12 mouse cellular contexts compared by ENCODE assay signal in genomic region chr9:102731574-102732175, GRCm38 (mm10). TPM values are rescaled to one million over a fixed set of nuclear protein-coding genes. Genes with fewer than 3 reads are reported as not detected.
DNase-seq lines count a peak whose midpoint lies in the region; ATAC-seq and TF ChIP-seq lines count a peak whose summit lies in the region.
"Had no signal": no experiment of that assay in that cellular context is flagged by ENCODE, and none has a peak within 500 bp of the region (broad histone marks: within the 10 kb centered on the region; RNA-seq: fewer than 3 reads in every experiment).

No protein-coding gene starts in this region.

- H3K9ac ChIP-seq in hindbrain, embryonic 13.5 days: no peak overlapping the region
- H3K9ac ChIP-seq in hindbrain, embryonic 11.5 days (ENCODE audit: low read depth, low read length): no peak overlapping the region
- H3K9ac ChIP-seq in lung, embryonic 15.5 days: no peak overlapping the region
- no peak overlapping the region for H3K9ac ChIP-seq in liver, postnatal 0 days (replicated peaks)
- H3K9ac ChIP-seq: midbrain, embryonic 12.5 days had no signal

- TF ChIP-seq CTCF in liver, postnatal 0 days (IDR thresholded peaks at IDR 0.05; ENCODE audit: low read depth): no peak

- no peak for ATAC-seq in hindbrain, embryonic 13.5 days (ENCODE audit: low FRiP score)
- no peak for ATAC-seq in hindbrain, embryonic 11.5 days (ENCODE audit: low FRiP score)
- no peak for ATAC-seq in lung, embryonic 15.5 days (ENCODE audit: borderline replicate concordance, extremely low read depth, low FRiP score, low TSS enrichment)
- no peak for ATAC-seq in liver, postnatal 0 days

- H3K4me2 ChIP-seq in hindbrain, embryonic 13.5 days: no peak overlapping the region
- no peak overlapping the region for H3K4me2 ChIP-seq in hindbrain, embryonic 11.5 days (replicated peaks; ENCODE audit: low read depth, low read length)
- H3K4me2 ChIP-seq in lung, embryonic 15.5 days: no peak overlapping the region
- no peak overlapping the region for H3K4me2 ChIP-seq in liver, postnatal 0 days (ENCODE audit: low read depth, low read length)
- H3K4me2 ChIP-seq: midbrain, embryonic 12.5 days had no signal

- H3K4me1 ChIP-seq in hindbrain, embryonic 13.5 days (replicated peaks): peaks cover 34% of the 10 kb centered on the region
- peaks cover 5% of the 10 kb centered on the region for H3K4me1 ChIP-seq in hindbrain, embryonic 11.5 days (replicated peaks; ENCODE audit: control insufficient read depth, insufficient read depth, low read length)
- H3K4me1 ChIP-seq in lung, embryonic 15.5 days: peaks cover 70% of the 10 kb centered on the region
- peaks cover 48% of the 10 kb centered on the region for H3K4me1 ChIP-seq in liver, postnatal 0 days (ENCODE audit: insufficient read depth)

- no peak for TF ChIP-seq EP300 in liver, postnatal 0 days (IDR thresholded peaks at IDR 0.05; ENCODE audit: low read depth)

- peak overlapping the region; percentile 58 for H3K27ac ChIP-seq in hindbrain, embryonic 13.5 days
- no peak overlapping the region for H3K27ac ChIP-seq in hindbrain, embryonic 11.5 days (ENCODE audit: low read depth, low read length)
- peak overlapping the region; percentile 67 for H3K27ac ChIP-seq in lung, embryonic 15.5 days
- peak overlapping the region; percentile 57; the same call in 1 of the 2 replicates for H3K27ac ChIP-seq in liver, postnatal 0 days (ENCODE audit: low read depth)

- DNase-seq in adrenal gland, adult 2 months: peak; percentile 24
- DNase-seq in adrenal gland, adult 18-20 months (ENCODE audit: low spot score in 2 of 2): no peak
- no peak for DNase-seq in hindbrain, embryonic 11.5 days (ENCODE audit: low spot score)
- no peak for DNase-seq in lung, postnatal 10 days
- no peak for DNase-seq in liver, postnatal 0 days
- no peak for DNase-seq in c-Kit-positive CD71-positive TER-119-positive erythroid progenitor cells, embryonic 14.5 days (ENCODE audit: low spot score)
- DNase-seq: cerebellum, postnatal 25 days; right cerebral cortex, postnatal 14 days had no signal

- H3K36me3 ChIP-seq in hindbrain, embryonic 13.5 days: peaks cover 74% of the 10 kb centered on the region
- H3K36me3 ChIP-seq in hindbrain, embryonic 11.5 days (ENCODE audit: control insufficient read depth, insufficient read depth, low read length): peaks cover 44% of the 10 kb centered on the region
- H3K36me3 ChIP-seq in lung, embryonic 15.5 days: peaks cover 71% of the 10 kb centered on the region
- H3K36me3 ChIP-seq in liver, postnatal 0 days (replicated peaks; ENCODE audit: insufficient read depth, low read length): peaks cover 56% of the 10 kb centered on the region

- no peaks in the 10 kb centered on the region for H3K27me3 ChIP-seq in hindbrain, embryonic 13.5 days
- H3K27me3 ChIP-seq in hindbrain, embryonic 11.5 days (ENCODE audit: control insufficient read depth, insufficient read depth, low read length): no peaks in the 10 kb centered on the region
- H3K27me3 ChIP-seq in lung, embryonic 15.5 days: no peaks in the 10 kb centered on the region
- no peaks in the 10 kb centered on the region for H3K27me3 ChIP-seq in liver, postnatal 0 days (ENCODE audit: insufficient read depth, low read length)
- H3K27me3 ChIP-seq: midbrain, embryonic 12.5 days had no signal

- WGBS in hindbrain, embryonic 13.5 days: 86% methylated on average over 10 of the region's 10 CpGs
- WGBS in hindbrain, embryonic 11.5 days: 83% methylated on average over 10 of the region's 10 CpGs
- WGBS in lung, embryonic 15.5 days: 66% methylated on average over 10 of the region's 10 CpGs
- WGBS in liver, postnatal 0 days (ENCODE audit: insufficient replicate concordance): 57% methylated on average over 10 of the region's 10 CpGs

- H3K4me3 ChIP-seq in hindbrain, embryonic 13.5 days: no peak overlapping the region
- no peak overlapping the region for H3K4me3 ChIP-seq in hindbrain, embryonic 11.5 days (ENCODE audit: low read depth, low read length)
- H3K4me3 ChIP-seq in lung, embryonic 15.5 days: no peak overlapping the region
- no peak overlapping the region for H3K4me3 ChIP-seq in liver, postnatal 0 days (ENCODE audit: low read depth, low read length)
- H3K4me3 ChIP-seq: erythroblast, embryonic 14.5 days; midbrain, embryonic 12.5 days had no signal

- H3K9me3 ChIP-seq in hindbrain, embryonic 13.5 days: no peaks in the 10 kb centered on the region
- no peaks in the 10 kb centered on the region for H3K9me3 ChIP-seq in hindbrain, embryonic 11.5 days (ENCODE audit: control insufficient read depth, low read length)
- no peaks in the 10 kb centered on the region for H3K9me3 ChIP-seq in lung, embryonic 15.5 days
- no peaks in the 10 kb centered on the region for H3K9me3 ChIP-seq in liver, postnatal 0 days (ENCODE audit: low read length)
- H3K9me3 ChIP-seq: midbrain, embryonic 12.5 days had no signal

RNA-seq across cellular contexts. Expression of gene Amotl2, which starts 15.2 kb away (rescaled TPM):
- 100 to 1,000 TPM; 154 to 186 TPM for total RNA-seq in adrenal gland, adult 2 months (2021)
- 116 and 153 TPM in 2 replicates for polyA plus RNA-seq in adrenal gland, adult 2 months (2012; rRNA removed)
- 100 to 1,000 TPM in 1 of 2 experiments, 10 to 100 TPM in 1; 73.0 to 202 TPM for total RNA-seq in adrenal gland, adult 18-20 months (2021)
- 64.7 and 67.3 TPM in 2 replicates for polyA plus RNA-seq in hindbrain, embryonic 13.5 days (2015; fragmentation: Nextera tagmentation; extraction: Ambion mirVana)
- 39.7 and 47.8 TPM in 2 replicates for polyA plus RNA-seq in hindbrain, embryonic 11.5 days (2014; fragmentation: Nextera tagmentation; extraction: Ambion mirVana)
- polyA plus RNA-seq in lung, embryonic 15.5 days (2015; fragmentation: Nextera tagmentation; extraction: Ambion mirVana): 45.5 and 47.0 TPM in 2 replicates
- polyA plus RNA-seq in liver, postnatal 0 days (2015; fragmentation: Nextera tagmentation; extraction: Ambion mirVana): 5.7 and 6.5 TPM in 2 replicates
